Mouse (Mus musculus): Measurements from ENCODE around the gene Zg16.
"Not testable (repeated sequence)": the region's sequence is repeated elsewhere in the genome, so short reads cannot be mapped to it uniquely, and the experiment has no call there.

Gene Zg16

DNA sequence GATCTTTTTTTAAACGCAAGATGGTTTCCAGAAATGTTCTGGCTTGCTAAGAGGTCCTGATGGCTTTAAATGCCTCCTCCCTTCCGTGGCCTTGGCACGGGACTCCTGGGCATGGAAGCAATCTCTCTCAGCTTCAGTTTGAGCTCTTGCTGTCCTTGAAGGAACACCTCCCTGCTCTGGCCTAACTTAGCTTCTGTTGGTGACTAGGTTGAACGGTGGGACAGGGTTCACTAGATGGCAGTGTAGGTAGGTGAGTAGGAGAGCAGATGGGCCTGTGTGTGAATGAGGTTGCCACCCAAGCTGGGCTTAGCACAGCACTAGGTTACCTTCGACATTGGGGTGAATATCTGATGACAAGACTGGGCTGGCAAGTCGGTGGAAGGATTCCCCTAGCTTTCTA lies 16.8 kb upstream of the Zg16 start:
- DNase-seq = no peak

DNA sequence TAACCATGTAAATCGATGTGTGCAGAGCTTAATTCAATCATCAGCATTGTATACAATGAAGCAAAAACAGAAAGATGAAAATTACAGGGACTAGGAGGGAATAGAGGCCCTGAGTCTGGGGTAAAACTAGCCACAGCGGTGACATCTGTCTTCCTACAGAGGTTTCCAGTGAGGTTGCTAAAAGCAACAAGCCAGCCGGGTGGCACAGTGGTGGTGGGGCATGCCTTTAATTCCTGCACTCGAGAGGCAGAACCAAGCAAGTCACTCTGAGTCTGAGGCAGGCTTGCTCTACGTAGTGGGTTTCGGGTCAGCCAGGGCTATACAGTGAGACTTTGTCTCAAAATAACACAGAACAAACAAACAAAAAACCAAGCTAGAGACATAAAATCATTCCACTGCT lies 15.0 kb upstream of the Zg16 start:
- no peak for DNase-seq

DNA sequence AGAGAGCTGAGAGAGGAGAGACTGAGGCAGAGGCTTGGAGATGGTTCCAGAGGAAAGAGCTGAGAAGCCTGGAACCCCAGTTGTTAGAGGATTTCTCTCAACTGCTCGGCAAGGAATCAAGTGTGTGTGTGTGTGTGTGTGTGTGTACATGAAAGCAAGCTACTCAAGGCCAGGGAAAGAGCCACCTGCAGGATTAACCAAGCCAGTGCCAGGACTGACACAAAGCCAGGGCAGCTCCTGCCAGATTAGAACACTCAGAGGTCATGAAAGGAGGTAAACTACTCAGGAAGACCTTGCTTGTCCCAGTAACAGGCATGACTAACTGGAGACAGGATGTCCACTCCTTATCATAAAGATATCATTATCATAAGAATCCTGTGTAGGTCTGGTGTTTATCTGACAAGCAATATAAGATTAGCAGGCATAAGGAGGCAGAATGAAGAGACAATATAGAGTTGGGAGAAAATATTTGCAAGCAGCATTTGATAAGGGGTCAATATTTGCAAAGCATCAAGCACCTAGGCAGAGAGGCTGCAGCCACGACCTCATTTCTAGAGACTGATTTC lies 14.4 kb upstream of the Zg16 start:
- no peak for DNase-seq

DNA sequence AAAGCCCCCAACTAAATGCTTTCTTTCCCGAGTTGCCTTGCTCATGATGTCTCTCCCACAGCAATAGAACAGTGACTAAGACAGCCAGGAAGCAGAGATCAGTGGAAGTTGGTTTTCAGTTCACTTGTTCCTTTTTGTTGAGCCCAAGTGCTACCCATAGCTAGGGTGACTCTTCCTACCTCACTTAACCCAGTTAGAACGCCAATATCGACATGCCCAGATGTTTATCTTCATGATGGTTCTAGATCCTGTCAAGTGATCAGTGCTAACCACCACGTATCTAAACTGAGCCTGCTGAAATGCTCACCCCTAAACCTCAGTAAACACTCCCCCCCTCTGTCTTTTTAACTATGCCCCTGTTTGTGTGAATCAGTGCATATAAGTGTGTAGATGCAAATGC lies 12.4 kb upstream of the Zg16 start:
- no peak for DNase-seq

DNA sequence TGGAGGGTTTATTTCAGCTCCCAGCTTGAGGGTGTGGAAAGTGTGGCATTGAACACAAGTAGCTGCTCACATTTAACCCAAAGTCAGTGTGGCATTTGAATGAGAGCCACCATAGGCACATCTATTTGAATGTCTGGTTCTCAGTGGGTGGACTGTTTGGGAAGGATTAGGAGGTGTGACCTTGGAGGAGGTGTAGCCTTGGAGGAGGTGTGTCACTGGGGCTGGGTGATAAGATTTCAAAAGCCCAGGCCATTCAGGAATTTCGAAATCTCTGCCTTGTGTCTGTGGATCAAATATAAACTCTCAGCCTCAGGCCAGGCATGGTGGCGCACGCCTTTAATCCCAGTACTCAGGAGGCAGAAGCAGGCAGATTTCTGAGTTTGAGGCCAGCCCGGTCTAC lies 11.8 kb upstream of the Zg16 start:
- no peak for DNase-seq

DNA sequence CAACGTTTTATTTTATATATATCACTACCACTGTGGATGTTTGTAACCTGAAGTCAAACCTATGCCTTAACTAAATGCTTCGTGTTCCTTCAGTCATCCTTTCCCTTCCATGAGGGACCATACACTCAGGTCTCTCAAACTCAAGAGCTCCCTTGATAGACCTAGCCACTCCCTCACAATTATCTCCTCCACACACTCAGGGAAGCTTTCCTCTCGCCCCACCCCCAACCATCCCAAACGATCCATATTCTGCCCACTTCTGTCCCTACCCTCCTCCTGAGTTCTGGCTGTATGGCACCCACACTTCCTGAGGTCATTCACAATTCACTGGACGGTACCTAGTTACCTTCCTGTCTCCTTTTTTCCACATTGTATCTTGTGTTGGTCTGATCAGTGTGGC lies 11.4 kb upstream of the Zg16 start:
- DNase-seq = no peak

DNA sequence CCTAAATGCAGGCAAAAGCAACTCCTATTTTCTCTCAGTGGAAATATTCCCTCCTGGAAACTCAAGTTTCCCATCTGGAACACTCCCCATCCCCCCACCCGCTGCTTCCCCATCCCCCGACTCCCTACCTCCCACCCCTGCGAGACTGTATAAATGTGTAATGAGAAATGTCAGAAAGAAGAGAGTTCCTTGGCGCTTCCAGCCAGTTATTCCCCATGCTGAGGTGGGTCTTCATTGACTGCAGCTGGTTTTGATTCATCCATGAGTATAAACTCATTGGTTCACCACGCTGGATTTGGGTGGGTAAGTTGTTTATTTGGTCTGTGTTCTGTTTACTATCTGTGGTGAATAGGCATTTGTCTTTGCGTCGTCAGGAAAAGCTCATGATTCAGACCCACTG lies 9.3 kb upstream of the Zg16 start:
- no peak for DNase-seq

DNA sequence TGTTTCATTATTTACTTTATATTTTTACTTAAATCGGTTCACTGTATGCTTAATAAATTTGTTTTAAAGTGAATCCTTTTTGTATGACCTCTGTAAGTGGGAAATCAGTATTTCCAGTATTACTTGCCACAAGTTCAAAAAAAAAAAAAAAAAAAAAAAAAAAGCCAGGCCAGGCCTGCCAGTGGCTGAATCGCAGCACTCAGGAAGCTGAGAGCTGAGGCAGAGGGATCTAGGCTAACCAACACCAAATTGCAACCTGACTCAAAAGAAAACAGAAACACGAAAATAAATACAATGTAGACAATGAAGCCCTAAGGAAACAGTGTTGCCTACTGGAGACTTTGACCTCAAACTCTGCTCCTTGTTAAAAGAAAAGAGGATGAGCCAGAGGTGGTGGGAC lies 6.8 kb upstream of the Zg16 start:
- no peak for DNase-seq

DNA sequence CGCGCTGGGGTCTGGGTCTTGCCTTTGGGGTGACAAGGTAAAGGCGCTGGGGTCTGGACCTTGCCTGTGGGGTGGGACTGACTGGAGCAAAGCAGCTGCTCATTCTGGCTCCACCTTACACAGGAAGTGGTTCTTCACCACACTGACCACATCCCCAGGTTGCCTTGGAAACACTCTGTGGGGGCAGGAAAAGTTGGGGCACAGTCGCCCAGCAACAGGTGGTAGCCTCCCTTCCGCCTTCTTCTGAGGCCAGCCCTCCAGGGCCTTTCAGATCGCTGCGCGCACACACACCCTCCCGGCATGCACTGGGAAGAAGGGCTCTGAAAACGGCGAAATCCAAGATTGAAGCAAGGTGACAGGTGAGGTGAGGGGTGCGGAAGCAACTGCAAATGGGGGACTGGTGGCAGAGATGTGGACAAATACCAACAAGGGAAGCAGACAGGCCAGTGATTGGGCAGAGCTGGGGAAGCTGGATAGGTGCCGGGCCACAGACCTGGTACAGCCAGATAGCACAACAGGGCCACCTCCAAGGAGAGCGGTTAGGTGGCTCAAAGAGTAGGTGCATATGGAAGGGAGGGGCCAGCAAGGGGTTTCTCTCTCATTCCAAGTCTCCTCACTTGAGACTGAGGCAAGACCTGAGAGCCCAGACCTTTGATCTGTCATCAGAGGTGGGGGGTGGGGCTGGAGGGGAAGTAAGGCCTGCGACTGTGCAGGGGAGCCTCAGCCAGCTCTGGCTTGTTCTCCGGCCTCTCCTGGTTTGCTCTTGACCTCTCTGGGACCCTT lies 4.2 kb upstream of the Zg16 start, which contains the start of gene AI467606:
Gene AI467606 (plus strand): TSS at position 246 of the 783 bp plus-strand sequence.
- DNase-seq = peak; percentile 31

DNA sequence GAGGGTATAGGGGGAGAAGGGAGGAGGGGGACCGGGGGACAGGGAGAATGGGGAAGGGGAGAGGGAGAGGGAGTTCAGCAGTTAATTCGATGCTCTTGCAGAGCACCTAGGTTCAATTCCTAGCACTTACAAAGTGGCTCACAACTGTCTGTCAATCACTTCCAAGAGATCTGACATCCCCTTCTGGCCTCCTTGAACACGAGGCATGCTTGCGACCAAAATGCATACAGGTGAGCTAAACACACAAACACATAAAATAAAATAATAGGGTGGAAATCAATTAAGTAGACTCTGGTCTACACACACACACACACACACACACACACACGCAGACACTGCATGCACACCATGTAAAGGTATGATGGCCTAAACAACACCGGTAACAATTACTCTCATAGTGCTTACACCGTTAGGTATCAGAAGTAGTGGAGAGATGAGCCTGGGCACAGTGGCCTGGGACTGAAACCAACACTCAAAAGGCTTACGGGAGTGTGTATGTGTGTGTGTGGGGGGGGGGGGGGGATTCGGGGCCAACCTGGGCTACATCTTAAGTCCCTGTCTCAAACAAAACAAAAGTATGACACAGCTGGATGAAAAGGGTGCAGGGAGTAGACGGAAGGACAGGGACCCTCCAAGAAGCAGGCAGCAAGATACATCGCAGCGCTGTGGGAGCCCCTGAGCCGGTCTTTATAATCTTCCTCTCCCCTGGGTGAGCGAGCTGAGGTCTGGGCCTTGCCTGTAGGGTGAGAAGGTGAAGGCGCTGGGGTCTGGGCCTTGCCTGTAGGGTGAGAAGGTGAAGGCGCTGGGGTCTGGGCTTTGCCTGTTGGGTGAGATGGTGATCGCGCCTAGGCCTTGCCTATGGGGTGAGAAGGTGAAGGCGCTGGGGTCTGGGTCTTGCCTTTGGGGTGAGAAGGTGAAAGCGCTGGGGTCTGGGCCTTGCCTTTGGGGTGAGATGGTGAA lies 3.3 kb upstream of the Zg16 start:
- no peak for DNase-seq

DNA sequence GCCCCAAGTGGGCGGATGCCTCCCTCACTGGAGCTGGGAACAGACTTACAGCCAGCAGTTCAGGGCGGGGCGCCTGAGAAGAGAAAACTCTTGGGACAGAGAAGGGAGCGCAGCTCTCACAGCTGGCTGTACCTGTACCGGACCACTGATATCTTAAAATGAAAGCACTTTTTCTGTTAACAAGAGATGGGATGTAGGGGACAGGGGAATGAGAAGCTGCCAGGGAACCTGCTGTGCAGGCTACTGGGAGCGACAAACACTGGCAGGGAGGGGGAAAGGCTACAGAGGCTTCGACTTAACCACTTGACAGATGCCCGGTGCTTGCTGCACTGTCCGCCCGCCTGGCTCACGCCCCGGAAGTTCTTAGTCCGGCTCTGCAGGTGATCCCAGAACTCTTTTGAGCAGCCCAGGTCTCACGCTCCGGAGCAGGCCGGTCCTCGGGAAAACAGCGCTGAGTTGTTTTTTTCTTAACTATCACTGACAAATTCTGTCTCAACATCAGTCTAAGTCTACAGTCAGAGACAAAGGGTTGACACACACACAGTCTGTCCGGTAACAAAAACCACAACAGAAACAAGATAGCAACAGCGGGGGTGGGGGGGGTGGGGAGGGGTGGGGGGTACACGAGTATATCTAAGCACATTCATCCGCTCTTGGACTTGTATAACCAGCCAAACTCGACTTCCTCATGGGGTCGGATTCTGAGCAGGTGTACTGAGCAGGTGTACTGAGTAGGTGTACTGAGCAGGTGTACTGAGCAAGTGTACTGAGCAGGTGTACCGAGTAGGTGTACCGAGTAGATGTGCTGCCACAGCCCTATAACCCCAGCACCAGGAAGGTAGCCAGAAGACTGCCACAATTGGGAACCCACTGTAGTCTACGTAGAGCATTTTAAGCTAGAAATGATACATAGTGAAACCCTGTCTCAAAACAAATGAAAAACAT lies 2.0 kb upstream of the Zg16 start:
- DNase-seq = no peak

DNA sequence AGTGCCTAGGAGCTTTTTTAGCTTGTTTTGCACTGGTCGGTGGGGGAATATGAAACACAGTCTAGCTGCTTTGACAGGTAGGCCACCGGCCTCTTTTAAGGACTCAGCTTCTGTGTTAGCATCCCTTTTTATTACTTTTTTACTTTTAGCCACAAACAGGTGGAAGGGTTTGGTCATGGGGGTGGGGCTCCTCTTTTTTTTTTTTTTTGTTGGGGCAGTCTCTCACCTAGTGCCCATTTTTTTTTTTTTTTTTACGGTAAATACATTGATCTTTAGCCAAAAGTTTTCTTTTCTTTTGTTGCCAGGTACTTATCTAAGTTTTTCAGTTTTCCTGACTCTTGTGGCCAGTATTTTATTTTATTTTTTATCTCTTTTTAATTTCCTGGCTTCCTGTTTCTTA lies 955 bp upstream of the Zg16 start:
- no peak for DNase-seq

DNA sequence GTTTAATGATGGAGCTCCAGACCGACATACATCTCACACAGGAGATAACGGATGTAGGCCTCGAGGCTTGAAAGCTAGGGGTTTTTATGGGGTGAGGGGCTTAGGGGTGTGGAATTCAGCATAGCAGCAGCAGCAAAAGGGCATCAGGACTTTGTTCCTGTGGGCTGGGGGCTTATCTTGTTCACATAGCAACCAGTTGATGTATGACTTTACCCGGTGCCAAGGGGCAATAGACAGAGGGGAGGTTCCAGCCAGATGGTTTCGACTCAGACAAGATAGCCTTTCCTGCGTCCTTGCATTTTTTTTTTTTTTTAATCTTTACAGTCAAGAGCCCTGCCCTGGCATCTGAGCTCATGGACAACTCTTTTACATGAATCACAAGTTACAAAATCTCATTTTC lies 1.4 kb downstream of the Zg16 start:
- DNase-seq = not testable (repeated sequence)

DNA sequence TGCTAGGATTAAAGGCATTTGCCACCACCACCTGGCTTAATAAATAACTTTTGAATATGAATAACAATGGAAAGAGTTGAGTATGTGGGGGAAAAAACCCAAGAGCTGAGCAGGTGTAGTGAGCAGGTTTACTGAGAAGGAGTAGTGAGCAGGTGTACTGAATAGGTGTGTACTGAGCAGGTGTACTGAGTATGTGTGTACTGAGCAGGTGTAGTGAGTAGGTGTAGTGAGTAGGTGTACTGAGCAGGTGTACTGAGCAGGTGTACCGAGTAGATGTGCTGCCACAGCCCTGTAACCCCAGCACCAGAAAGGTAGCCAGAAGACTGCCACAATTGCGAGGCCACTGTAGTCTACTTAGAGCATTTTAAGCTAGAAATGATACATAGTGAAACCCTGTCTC lies 2.3 kb downstream of the Zg16 start:
- DNase-seq = no peak

DNA sequence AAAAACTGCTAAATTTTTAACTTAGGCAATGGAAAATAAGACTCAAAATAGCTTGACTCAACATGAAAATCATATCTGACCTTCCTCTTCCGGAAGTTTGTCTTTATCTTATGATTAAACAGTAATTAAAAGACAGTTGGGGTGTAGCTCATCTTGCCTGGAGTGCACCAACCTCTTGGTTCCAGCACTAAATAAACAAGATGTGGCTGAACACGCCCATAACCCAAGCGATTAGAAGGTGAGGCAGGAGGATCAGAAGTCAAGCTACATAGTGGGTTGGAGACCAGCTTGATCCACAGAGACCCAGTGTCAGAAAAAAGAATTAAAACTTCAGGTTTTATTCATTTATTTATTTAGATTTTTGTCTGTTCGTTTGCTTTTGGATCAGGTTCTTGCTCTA lies 3.4 kb downstream of the Zg16 start:
- DNase-seq = no peak

DNA sequence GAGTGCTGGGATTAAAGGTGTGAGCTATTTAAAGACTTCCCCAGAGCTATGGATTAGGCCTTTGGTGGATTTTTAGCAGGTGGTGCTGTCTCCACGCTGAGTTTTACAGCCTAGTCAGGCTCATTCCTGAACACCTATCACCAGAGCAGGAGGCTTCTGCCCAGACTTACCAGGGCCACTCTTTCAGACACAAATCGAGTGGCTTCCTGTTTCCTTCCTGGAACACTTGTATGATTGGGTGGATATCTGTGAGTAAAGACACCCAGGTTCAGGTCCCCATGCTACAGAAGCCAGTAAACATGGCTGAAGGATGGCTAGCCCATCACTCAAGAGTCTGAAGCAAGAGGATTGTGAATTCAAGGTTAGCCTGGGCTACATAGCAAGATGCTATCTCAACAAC lies 4.1 kb downstream of the Zg16 start:
- DNase-seq = no peak

DNA sequence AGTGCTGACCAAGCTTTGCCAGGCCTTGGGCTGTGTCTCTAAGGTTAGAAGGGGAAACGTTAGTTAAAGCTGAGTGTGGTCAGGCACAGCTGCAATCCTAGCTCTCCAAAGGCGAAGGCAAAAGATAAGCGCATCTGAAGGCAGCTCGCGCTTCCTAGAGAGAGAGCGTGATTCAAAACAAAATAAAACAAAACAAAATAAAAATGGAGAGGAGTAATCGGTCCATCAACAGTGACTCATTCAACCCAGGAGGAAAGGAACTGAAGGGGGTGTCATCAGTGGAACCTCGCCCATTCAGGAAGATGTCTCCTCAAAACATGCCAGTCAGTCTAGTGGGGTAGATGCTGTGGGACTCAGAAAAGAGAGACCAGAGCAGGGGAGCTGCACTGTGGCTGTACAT lies 4.9 kb downstream of the Zg16 start:
- DNase-seq = no peak

DNA sequence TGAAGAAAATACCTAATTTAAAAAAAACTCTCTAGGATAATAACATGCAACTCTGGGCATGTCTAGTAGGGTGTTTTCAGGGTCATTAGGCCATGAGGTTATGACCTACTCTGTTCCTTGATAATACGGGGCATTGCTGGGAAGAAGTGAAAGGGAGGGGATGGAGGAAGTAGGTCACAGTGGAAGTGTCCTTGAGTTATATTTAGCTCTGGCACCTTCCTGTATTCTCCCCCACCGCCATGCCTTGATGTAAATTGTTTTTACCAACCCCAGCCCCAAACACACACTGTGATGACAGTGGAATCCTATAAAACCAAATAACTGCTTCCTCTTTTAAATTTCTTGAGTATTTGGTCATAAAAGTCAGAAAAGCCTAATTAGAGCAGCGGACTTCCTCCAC lies 7.1 kb downstream of the Zg16 start:
- DNase-seq = no peak

DNA sequence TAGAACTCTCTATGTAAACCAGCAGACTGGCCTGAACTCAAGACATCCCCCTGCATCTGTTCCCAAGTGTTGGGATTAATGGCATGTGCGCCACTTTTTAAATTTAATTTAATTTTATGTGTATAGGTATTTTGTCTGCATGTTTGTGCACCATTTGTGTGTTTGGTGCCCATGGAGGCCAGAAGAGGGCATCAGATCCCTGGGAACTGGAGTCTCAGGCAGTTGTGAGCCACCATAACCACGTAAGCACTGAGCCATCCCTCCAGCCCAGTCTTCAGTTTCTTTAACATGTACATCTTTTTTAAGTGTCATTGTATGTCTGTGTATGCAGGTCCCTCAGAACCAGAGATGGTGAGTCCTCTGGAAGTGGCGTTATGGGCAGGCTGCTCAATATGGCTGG lies 9.4 kb downstream of the Zg16 start:
- DNase-seq = no peak

DNA sequence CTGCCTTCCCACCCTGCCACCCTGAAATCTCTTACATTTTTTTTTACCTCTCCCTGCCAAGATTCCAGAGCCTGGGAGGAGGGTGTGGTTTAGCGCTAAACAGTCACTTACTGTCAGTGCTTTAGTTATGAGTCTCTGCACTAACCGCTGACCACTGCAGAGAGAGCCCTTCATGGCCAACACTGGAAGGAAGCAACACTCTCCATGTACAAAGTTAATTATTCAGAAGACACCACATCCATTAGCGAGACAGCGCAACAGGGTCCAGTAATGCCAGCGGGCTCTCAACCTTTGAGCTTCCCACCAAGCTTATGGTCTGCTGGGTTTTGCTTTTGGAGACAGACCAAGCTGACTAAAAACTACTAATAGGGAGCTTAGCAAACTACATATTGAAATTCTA lies 10.9 kb downstream of the Zg16 start:
- DNase-seq = peak; percentile 78

DNA sequence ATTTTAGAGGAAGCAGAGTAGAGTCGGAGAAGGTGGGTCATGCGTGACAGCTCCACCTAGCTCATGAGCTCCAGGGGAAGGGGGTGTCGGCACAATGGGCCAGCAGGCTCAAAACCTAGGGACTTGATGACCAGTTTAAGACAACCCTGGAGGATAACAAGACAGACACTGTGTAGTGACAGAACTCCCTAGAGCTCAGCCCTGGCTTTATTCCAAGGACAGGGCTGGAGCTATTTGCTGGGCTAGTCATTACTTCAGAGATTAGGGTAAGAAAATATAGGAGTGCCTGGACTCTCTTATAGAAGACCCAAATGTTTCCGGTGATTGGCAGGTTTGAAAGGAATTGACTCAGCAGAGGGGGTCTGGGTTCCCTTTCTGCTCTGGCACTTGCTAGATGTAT lies 13.9 kb downstream of the Zg16 start:
- no peak for DNase-seq

DNA sequence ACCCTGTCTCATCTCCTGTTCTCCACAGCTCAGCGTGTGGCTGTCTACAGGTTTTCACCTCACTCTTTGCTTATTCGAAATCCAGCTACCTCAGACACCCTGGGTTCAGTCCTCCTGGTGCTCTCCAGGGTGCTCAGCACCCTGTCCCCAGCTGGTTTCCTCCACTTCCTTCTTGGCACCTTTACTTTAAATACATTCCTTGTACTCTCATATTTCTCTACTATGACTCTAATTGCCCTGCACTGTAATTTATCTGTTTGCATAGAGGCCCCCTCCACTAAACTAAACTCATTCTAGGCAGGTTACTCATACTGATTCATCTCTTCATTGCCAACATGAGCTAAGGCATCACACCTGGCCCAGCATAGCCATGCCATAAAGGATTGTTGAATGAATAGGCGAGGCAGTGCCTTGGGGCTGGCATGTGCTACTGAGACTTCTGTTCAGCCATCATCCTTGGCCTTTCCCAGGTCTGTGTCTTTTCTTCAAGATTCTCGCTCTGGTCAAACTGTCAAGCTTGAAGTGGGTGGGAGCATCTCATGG lies 16.2 kb downstream of the Zg16 start:
- no peak for DNase-seq

Data from kidney, adult 11 months (tissue).